Mouse (Mus musculus): Measurements from ENCODE around the gene Ptpn12.

Ptpn12 gene

DNA sequence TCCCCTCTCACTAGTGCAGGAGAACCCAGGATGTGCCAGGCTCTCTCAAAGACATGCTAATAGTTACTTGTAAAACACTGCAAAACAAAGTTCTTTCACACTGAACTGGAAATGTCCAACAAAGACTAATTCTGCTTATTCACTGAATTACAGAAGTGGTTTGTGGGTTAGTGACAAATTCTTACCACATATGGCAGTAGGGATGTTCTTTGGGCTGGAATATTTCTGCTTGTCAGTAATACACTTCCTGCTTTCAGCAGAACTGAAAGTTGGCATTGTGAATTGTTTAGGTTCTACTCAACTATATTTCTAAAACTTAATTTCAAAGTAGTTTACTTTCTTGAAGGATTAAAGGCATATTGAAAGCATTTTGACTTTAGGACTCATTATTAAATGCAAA is 25.5 kb downstream of the Ptpn12 start:
- no peak for DNase-seq (ENCODE audit: low spot score in 2 of 2)

DNA sequence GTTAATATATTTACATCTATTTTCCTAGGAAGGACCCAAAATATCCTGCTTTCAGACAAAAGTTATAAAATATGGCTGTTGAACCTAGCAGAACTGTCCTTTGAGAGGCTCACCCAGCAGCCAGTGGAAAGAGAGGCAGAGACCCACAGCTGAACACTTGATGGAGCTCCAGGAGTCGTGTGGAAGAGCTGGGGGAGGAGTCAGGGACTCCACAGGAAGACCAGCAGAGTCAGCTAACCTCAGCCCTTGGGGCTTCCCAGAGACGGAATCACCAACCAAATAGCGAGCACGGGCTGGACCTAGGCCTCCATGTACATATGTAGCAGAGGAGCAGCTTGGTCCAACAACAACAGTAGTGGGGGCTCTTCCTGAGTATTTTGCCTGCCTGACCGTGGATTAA is 38.6 kb downstream of the Ptpn12 start:
- no peak for DNase-seq (ENCODE audit: low spot score in 2 of 2)

DNA sequence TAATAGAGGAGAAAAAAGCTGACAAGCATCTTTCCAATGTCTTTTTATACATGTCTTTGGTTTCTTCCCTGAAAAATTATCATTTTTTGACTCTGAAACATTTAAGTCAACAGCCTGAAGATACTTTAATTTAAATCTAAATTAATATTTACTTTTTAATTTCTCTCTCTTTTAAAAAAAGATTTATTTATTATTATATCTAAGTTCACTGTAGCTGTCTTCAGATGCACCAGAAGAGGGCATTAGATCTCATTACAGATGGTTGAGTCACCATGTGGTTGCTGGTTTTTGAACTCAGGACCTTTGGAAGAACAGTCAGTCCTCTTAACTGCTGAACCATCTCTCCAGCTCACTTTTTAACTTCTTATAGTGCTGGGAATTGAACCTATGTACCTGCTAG is 44.8 kb downstream of the Ptpn12 start:
- no peak for DNase-seq (ENCODE audit: low spot score in 2 of 2)

DNA sequence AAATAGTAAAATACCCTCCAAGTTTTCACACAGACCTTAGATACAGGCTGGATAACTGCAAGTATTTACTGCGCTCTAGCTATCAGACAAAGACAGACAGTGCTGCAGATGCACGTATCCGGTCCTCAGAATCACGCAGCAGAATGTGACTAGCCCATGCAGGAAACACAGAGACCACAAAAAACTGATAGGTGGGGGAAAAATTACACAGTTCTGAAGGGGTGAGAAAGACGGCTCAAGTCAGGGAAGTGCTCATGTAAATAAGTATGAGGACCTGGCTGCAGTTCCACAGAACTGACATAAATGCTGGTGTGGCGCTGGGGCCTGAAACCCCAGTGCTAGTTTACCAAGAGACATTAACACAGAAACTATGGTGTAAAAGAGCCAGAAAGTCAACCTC is 53.0 kb downstream of the Ptpn12 start:
- no peak for DNase-seq (ENCODE audit: low spot score in 2 of 2)

DNA sequence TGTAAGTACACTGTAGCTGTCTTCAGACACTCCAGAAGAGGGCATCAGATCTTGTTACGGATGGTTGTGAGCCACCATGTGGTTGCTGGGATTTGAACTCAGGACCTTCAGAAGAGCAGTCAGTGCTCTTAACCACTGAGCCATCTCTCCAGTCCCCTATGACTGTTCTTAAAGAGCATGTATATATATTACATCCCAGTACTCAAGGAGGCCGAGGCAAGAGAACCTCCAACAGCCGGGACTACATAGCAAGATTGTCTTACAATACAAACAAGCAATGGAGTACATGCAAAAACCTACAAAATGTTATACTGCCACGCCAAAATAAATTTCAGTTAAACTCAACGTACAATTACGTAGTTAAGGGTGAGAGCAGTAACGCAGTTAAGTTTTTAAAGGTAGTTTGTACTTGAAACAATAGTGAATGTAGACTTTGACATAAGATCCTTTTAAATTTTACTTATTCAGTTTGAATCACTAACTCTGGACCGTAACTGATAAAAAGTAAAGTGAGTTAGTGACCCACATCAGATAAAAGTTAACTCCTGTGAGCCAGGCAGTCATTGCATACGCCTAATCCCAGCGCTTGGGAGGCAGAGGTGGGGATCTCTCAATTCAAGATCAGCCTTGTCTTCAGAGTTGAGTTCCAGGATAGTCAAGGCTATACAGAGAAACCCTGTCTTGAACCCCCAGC is 53.9 kb downstream of the Ptpn12 start:
- DNase-seq (ENCODE audit: low spot score in 2 of 2): no peak

DNA sequence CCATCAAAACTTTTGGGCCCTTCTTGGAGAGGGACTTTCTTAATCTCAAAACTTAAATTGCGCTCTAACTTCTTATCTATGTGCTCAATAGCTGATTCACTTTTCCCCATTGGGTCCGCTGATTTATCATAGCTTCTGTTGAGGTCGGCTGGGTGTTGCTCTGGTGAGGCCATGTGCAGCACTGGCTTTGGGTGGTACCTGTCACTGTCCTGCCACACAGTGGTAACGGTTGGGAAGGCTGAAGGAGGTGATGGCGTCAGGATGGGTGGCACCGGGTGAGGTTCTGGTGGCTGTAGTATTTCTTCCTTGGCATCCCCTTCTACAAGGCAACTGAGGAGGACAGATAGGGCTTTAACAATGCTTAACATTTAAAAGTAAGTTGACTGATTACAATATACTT is 57.3 kb downstream of the Ptpn12 start:
- DNase-seq (ENCODE audit: low spot score in 2 of 2): no peak

DNA sequence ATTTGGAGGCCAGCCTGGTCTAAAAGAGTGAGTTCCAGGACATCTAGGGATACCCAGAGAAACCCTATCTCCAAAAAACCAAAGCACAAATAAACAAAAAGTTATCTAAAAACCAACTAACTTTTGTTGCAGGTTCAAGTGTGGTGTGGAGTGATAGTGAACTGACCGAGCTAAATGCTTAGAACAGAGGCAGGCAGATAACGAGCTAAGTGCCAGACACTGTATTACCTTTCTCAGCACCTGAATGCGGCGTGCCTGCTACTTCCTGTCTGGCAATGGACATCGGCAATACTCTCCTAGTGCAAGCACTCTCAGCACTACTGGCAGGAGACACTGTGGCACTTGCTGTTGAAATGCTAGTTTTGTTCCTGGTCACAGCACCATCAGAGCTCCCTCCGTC is 58.2 kb downstream of the Ptpn12 start:
- DNase-seq (ENCODE audit: low spot score in 2 of 2): no peak

DNA sequence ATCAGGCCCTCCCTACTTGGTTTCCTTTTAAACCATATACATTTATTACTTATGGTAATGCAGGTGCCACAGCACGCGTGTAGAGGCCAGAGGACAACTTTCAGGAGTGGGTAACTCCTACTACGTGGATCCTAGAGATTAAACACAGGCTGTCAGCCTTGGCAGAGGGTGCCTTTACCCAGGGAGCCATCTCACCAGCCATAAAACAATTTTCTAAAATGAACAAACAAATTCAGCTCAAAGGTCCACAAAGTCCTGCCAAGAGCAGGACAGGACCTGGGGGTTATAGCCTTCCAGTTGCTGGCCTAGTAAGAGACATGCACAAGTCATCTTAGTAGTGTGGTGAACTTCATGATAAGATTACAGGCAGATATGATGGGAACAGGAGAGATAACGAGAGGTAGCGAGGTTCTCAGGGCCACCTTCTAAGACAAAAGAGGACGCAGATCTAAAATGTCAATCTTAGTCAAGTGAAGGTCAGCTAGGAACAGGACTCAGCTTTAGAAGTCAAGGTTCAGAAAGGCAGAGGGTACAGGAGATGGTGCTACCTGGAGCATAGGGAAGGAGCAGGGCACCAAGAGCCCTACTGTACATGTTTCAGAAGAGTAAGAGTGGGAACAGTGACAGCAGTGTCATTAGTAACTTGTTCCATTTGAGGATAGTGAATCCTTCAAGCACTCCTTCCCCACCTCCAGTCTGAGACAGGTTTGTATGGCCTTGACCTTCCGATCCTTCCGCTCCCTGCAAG is 65.5 kb downstream of the Ptpn12 start:
- DNase-seq (ENCODE audit: low spot score in 2 of 2): no peak

DNA sequence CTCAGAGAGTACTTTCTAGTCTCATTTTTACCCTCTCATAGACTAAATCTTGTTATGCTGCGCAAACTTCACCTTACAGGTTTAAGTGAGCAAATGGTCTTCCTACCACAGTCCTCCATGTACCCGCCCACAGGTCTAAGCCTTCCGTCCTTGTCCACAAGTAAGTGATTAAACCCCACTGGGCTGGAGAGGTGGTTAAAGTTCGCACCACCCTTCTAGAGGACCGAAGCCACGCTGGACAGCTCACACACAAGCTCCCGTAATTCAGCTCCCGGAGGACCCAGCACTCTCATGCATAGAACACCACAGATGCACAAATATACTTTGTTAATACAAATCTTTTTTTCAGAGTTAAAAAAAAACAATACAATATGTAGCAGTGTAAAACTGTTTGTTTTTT is 69.4 kb downstream of the Ptpn12 start:
- no peak for DNase-seq (ENCODE audit: low spot score in 2 of 2)

DNA sequence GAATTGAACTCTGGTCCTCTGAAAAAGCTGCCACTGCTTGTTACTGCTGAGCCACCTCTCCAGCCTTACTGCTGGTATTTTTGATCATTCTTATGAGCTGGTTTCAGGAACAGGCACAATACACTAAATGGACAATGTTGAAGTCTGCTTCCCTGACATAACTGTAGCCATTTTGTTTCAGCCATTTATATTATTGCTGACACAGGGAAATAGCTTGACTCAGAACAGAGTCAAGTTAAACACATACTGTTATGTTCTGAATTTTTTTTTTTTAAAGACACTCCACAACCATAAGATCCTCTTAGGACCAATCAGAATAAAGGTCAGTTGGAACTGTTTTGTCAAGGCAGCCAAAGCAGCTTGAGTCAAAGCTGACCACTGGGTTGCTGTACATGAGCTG is 72.2 kb downstream of the Ptpn12 start:
- DNase-seq (ENCODE audit: low spot score in 2 of 2): no peak

DNA sequence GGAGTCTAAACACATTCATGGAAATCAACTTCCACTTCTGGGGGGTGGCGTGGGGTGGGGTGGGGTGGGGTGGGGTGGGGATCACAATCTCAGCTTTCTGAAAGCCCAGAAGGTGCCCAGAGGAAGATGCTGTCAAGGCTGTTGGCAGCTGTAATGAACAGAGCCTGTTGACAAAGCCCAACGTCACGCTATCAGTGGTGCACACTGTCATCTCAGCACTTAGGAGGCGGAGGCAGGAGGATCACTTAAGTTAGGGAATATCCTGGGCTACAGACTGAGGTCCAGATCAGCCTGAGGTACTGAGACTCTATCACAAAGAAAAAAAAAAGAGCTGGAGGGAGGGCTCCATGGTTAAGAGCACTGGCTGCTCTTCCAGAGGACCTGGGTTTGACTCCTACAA is 81.0 kb downstream of the Ptpn12 start:
- no peak for DNase-seq (ENCODE audit: low spot score in 2 of 2)

DNA sequence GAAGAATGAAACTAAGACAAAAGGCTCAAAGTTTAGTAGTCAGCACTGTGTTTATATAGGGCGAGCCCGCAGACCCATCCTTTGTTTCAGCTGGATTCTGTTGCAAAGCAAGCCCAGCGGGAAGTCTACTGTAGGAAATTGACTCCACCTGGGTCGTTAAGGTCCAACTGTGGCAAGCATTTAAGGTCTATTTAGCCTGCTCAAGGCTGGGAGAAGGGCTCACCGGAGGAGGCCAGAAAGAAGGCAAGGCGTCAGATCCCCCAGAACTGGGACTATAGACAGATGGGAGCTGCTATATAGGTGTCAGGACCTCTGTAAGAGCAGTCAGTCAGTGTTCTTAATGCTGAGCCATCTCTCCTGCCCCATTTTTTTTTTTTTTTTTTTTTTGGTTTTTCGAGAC is 81.7 kb downstream of the Ptpn12 start:
- no peak for DNase-seq (ENCODE audit: low spot score in 2 of 2)

DNA sequence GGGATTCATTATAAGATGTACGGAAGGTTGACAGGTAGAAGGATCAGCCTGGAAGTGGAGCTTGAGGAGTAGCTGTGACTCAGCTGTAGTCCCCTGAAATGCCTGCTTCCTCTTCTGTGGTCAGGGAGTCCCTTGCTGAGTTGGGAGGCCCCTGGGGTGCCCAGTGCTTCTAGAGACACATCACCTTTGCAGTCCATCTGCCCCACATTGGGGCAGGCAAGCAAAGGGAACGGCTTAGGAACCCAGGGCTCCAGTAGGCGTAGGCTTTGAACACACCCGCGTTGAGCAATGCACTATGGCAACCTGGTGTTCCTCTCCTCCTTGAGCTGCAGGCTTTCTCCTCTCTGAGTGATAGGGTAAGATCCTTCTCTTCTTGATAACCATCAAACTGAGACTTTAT is 82.6 kb downstream of the Ptpn12 start:
- no peak for DNase-seq (ENCODE audit: low spot score in 2 of 2)

DNA sequence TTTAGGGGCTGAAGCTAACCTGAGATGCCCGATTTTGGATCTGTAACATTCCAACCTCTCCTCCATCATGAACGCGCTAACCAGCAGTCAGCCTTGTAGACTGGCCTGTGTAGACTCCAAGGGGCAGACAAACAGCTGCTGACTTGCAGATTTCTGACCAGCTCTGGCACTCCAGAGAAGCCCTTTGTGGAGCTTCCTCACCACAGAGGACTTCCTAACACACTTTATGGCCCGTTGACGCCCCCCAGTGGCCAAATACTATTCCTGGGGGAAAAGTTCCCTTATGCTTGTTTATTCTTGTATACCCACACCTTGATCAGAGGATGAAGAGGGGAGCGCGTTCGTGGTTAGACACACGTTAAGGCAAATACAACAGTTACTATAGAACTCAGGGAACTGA is 86.7 kb downstream of the Ptpn12 start:
- peak; percentile 31 to 33 for DNase-seq (ENCODE audit: low spot score in 2 of 2)

DNA sequence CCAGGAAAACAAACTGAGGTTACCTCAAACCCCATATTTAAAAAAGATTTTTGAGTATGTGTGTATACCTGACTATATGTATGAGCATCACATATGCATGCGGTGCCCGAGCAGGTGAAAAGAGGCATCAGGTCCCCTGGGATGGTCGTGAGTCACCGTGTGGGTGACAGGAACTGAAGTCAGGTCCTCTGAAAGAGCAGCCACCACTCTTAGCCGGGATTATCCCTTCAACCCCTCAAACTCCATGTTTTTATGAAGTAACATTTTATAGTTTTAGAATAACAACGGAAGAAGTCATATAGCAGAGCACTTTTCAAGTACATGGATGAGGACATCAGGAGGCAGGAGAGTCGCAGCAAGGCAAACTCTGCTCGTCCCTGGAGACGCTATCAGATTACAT is 87.2 kb downstream of the Ptpn12 start:
- no peak for DNase-seq (ENCODE audit: low spot score in 2 of 2)

DNA sequence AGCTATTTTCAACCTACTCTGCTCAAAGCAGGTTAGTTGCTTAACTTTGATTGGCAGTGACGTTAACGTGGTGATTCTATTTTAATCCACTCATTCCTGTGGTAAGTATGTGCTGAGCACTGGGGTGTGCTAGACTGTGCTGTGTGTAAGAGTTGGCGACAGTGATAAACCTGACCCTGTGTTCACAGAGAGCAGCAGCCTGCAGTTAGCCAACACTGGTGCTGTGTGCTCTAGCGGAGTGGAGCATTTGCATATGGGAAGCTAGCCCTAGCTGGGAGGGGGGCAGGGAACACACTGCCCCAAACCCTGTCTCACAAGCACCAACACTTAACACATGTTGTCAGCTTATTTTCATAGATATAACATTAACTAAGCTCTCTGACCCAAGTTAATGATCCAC is 87.8 kb downstream of the Ptpn12 start:
- no peak for DNase-seq (ENCODE audit: low spot score in 2 of 2)

DNA sequence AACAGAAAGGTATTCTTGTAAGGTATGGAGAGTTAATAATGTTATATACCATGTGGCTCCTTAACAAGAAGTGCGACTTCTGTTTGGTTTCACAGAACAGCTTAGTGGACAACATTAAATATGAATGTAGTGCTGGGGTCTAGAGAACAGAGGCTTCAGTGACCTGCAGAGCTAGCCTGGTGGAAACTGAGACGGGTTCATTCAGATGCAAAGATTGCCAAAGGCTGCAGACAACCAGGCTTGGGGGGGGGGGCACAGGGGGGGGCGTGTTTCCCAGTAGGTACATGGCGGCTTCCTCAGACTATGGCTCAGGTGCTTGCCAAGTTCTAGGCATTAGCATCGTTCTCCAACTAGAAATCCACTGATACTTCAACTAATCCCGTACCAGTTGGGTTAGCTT is 91.3 kb downstream of the Ptpn12 start:
- no peak for DNase-seq (ENCODE audit: low spot score in 2 of 2)

DNA sequence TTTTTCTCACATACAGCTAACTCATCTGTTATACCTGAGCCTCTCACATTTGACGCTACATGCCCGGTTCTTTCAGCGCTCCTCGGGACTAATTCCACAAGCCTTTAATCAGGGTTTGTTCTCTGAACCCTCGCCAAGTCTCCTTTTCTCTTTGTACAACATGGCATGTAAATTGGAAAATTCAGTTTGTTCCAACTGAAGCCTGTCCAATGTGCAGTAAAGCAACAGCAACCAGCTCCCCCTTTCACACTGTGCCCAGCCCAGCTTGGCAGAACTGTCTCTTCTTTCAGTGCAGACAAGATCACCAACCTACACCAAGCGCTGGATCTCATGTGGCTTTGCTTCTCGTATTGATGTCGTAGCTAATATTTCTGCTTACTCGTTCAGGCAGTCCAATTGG is 92.4 kb downstream of the Ptpn12 start:
- peak in 1 of 2 experiments; percentile 19 for DNase-seq (ENCODE audit: low spot score in 2 of 2)

DNA sequence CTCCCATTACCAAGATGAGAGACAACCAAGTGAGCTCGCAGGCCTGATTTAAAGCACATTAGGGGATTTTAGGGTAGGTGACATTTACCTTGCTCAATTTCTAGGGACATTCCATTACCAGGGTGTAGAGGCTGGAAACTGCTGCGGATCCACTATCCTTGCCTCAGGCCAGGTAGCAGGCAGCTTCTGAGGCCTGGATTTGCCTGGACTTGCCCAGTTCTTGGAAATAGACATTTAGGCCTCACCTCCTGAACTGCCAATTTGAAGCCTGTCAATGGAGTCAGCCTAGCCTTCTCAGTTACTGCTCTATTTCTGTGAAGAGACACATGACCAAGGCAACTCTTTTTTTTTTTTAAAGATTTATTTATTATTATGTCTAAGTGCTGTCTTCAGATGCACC is 94.8 kb downstream of the Ptpn12 start:
- no peak for DNase-seq (ENCODE audit: low spot score in 2 of 2)

DNA sequence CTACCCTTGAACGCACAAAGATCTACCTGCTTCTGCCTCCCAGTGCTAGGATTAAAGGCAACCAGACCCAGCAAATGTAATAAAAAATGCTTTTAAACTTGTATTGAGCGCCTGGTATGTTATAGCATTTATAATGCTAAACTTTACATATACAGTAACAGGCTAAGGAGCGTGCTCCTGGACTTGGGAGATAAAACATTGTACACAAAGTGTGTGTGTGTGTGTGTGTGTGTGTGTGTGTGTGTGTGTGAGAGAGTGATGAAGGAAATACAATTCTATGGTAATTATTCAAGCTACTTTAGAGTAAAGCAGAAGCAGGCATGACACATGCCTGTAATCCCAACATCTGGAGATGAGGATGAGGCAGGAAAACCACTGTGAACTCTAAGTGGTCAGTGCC is 99.4 kb downstream of the Ptpn12 start, which contains the start of gene Rsbn1l:
Gene Rsbn1l, minus strand, starts transcription at position 101 of the 400 bp plus-strand sequence.
- no peak for DNase-seq (ENCODE audit: low spot score in 2 of 2)

DNA sequence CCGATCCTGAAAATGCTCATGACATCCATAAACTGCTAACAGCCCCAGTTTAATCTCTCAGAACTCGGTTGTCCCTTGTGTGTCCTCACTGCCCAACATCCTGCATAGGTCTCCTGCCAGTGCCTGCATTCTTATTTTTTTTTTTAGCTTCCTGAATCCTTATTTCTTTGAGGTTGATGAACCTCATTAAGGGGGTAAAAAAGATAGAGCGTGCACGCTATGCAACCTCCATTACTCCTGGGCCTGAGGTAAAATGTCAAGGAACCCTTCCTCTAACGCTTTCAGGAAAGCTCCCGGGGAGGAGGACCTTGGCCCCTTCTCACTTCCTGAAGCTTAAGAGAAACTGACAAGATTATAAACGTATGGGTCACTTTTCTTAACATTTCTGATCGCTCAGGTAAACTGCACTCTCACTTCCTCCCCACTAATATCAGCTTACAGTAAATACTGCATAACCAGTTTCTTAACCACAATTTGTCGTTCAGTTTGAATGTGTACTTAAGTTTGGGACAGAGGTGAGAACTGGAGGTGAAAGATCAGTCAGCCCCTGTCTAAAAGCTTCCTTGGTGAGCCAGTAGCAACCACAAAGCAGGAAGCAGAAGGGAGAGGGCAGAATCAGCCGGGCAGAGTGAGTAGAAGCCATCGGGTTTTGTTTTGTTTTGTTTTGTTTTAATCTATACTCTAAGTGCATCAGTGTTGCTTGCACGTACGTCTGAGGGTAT is 100.4 kb downstream of the Ptpn12 start:
- DNase-seq (ENCODE audit: low spot score in 2 of 2): no peak

DNA sequence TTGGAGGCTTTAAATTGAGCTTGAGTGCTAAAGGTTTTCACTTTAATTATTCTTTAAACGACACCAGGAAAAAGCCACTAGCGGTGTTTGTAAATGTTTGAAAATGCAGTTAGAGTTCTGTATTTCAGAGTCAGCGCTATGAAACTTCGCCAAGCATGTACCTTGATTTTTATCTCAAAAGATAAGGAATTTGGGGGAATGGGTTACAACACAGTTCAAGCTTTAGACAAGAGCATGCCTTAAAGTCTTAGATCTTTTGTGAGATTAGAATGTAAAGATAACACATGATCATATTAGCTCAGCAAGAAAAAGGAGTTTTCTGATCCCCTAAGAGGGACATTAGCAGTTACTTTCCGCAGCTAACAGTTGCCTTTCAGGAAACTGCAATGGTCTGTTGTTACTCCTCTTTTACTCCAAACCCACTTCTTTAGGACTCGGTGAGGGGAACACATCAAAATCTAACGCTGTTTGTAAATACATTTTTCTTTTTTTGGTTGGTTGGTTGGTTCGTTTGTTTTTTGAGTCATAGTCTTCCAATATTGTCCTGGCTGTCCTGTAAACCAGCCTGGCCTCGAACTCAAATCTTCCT is 103.3 kb downstream of the Ptpn12 start:
- no peak for DNase-seq (ENCODE audit: low spot score in 2 of 2)
